Mouse (Mus musculus) liver, embryonic 14.5 days (tissue): Measurements from ENCODE around the gene Prima1.

ENCODE experiments used
- CTCF ChIP-seq: IDR thresholded peaks from 2 replicates; pipeline ENCODE4 v1.5.1; 2016; ENCODE audit warnings: antibody characterized with exemption, low read depth, control low read depth
- EP300 ChIP-seq: IDR thresholded peaks from 2 replicates; pipeline ENCODE4 v1.6.1; 2016; ENCODE audit warnings: antibody characterized with exemption, low read depth

DNA sequence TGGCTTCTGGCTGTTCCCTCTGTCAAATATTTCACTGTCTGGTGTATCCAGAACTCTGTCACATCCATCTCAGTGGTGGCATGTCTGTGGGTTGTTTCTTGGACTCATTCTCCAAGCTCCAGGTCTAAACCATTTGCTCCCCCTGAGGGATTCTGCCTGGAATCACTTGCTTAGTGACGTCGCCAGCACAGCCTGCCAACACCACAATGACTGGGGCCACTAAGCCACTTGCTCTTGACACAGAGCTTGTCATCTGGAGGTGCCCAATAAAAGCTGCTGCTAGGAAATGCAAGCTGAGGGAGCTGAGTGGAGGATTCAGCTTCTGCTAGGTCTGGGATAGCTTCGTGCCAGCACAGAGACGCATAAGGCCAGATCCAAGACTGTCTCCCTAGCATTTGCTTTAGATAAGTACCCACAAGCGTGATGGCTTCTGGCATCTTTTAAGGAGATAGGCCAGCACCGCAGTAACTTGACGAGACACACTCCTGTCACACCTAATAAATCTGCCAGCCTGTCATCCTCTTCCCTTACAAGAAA lies 3.0 kb downstream of the Prima1 start:
- TF ChIP-seq CTCF (no peak), EP300 (no peak)
